Mouse (Mus musculus) hindbrain, embryonic 16.5 days (tissue): ENCODE measurements around the gene Eps8l3. TPM values are rescaled to one million over a fixed set of nuclear protein-coding genes. Genes with fewer than 3 reads are reported as not detected.

ENCODE experiments used
- ATAC-seq: fragments of 200-750 bp; cut with Nextera tagmentation; 2 replicates; pipeline ENCODE4 v1.8.0; 2017; ENCODE audit warnings: moderate TSS enrichment, moderate library complexity
- H3K27ac ChIP-seq: fragments of 300-500 bp; sonication (generic); 2 replicates; pipeline ENCODE4 v1.5.1; 2014; ENCODE audit warnings: low read depth, mild to moderate bottlenecking, control low read depth, low read length, moderate library complexity
- H3K27me3 ChIP-seq: fragments of 300-500 bp; sonication (generic); replicated peaks from 2 replicates; pipeline ENCODE4 v1.6.1; 2014; ENCODE audit warnings: low read length; ENCODE audit not compliant: control insufficient read depth, insufficient read depth
- H3K36me3 ChIP-seq: fragments of 300-500 bp; sonication (generic); 2 replicates; pipeline ENCODE4 v1.6.1; 2014; ENCODE audit warnings: mild to moderate bottlenecking, low read length, moderate library complexity, mixed read lengths; ENCODE audit not compliant: control insufficient read depth, insufficient read depth
- H3K4me1 ChIP-seq: fragments of 300-500 bp; sonication (generic); 2 replicates; pipeline ENCODE4 v1.6.1; 2014; ENCODE audit warnings: low read depth, low read length; ENCODE audit not compliant: control insufficient read depth, insufficient read depth
- H3K4me2 ChIP-seq: fragments of 300-500 bp; sonication (generic); 2 replicates; pipeline ENCODE4 v1.6.1; 2014; ENCODE audit warnings: mild to moderate bottlenecking, low read length, control low read depth, moderate library complexity
- H3K4me3 ChIP-seq: fragments of 300-500 bp; sonication (generic); 2 replicates; pipeline ENCODE4 v1.5.1; 2014; ENCODE audit warnings: mild to moderate bottlenecking, low read length, control low read depth, moderate library complexity
- H3K9ac ChIP-seq: fragments of 300-500 bp; sonication (generic); 2 replicates; pipeline ENCODE4 v1.6.1; 2014; ENCODE audit warnings: low read depth, mild to moderate bottlenecking, control low read depth, low read length, moderate library complexity
- H3K9me3 ChIP-seq: fragments of 300-500 bp; sonication (generic); 2 replicates; pipeline ENCODE4 v1.6.1; 2014; ENCODE audit warnings: mild to moderate bottlenecking, low read length, moderate library complexity; ENCODE audit not compliant: control insufficient read depth
- WGBS: fragments of 180-500 bp; shearing (Covaris S2); extraction: QIAGEN DNeasy Blood & Tissue Kit; methylation state at CpG from one replicate; pipeline ENCODE4 v1.1.7; 2014; 5-methylcytosine and 5-hydroxymethylcytosine counted together
- polyA plus RNA-seq: library from polyadenylated mRNA; unstranded; fragments of >200 nt; fragmentation: Nextera tagmentation; extraction: Ambion mirVana; gene quantifications from 2 replicates; pipeline ENCODE4 v1.2.1, GENCODE M21; 2015

The Eps8l3 gene
- polyA plus RNA-seq, 1 experiment from 2014 or later = not detected

GRCm38 (mm10) chr3:107931134-107931533 is 54.1 kb downstream of the Eps8l3 start:
- H3K9me3 ChIP-seq = no peaks in the 10 kb centered on the region
- H3K4me3 ChIP-seq = peak overlapping the region; percentile 26
- no peaks in the 10 kb centered on the region for H3K27me3 ChIP-seq
- 51% methylated on average over 2 of the region's 2 CpGs for WGBS
- H3K4me1 ChIP-seq = peaks cover 12% of the 10 kb centered on the region
- H3K4me2 ChIP-seq = peak overlapping the region; percentile 53
- no peaks in the 10 kb centered on the region for H3K36me3 ChIP-seq
- ATAC-seq = no peak
- peak overlapping the region; percentile 72 for H3K27ac ChIP-seq
- no peak overlapping the region; the same call in 1 of the 2 replicates for H3K9ac ChIP-seq

- Histone ChIP-seq H3K9ac (peak within 1 kb of the TSS; percentile 19; the same call in 1 of the 2 replicates), H3K4me3 (peak within 1 kb of the TSS; percentile 26), H3K4me1 (peaks cover 12% of the 10 kb centered on the region), H3K9me3 (no peaks in the 10 kb centered on the region), H3K4me2 (peak within 1 kb of the TSS; percentile 53), H3K36me3 (no peaks in the 10 kb centered on the region), H3K27ac (peak within 1 kb of the TSS; percentile 72), H3K27me3 (no peaks in the 10 kb centered on the region)
- ATAC-seq = peak; percentile 98
- 4% methylated on average over 10 of the region's 10 CpGs for WGBS
Observed at GRCm38 (mm10) chr3:107931670-107932069, 54.6 kb downstream of the Eps8l3 start, which contains the start of gene Gstm7. Gstm7 (minus strand) TSS chr3:107931817.

GRCm38 (mm10) chr3:107932128-107932527 is 55.1 kb downstream of the Eps8l3 start:
- Histone ChIP-seq H3K4me1 (peaks cover 12% of the 10 kb centered on the region), H3K9ac (no peak overlapping the region), H3K4me3 (no peak overlapping the region), H3K9me3 (no peaks in the 10 kb centered on the region), H3K27ac (0 out of 2 replicates have a peak overlapping the region, but pooled peaks have one; percentile 2), H3K36me3 (no peaks in the 10 kb centered on the region), H3K4me2 (no peak overlapping the region), H3K27me3 (no peaks in the 10 kb centered on the region)
- 71% methylated on average over 6 of the region's 6 CpGs for WGBS
- no peak for ATAC-seq

- H3K27me3 ChIP-seq = no peaks in the 10 kb centered on the region
- H3K4me1 ChIP-seq = peaks cover 12% of the 10 kb centered on the region
- H3K36me3 ChIP-seq = no peaks in the 10 kb centered on the region
- H3K9me3 ChIP-seq = no peaks in the 10 kb centered on the region
- H3K9ac ChIP-seq = no peak overlapping the region
- ATAC-seq = no peak
- WGBS = 89% methylated on average over 3 of the region's 3 CpGs
- no peak overlapping the region for H3K4me3 ChIP-seq
- no peak overlapping the region for H3K27ac ChIP-seq
- no peak overlapping the region for H3K4me2 ChIP-seq
Observed at GRCm38 (mm10) chr3:107935268-107935667, 58.2 kb downstream of the Eps8l3 start.

- 66% methylated on average over 3 of the region's 3 CpGs for WGBS
- H3K9ac ChIP-seq = no peak overlapping the region
- no peak overlapping the region for H3K4me2 ChIP-seq
- H3K36me3 ChIP-seq = no peaks in the 10 kb centered on the region
- no peak overlapping the region for H3K4me3 ChIP-seq
- H3K27me3 ChIP-seq = no peaks in the 10 kb centered on the region
- no peak for ATAC-seq
- H3K4me1 ChIP-seq = peaks cover 10% of the 10 kb centered on the region
- no peaks in the 10 kb centered on the region for H3K9me3 ChIP-seq
- H3K27ac ChIP-seq = no peak overlapping the region
Observed at GRCm38 (mm10) chr3:107935888-107936287, 58.9 kb downstream of the Eps8l3 start.

GRCm38 (mm10) chr3:107939403-107939802 is 62.4 kb downstream of the Eps8l3 start:
- ATAC-seq = 0 out of 2 replicates have a peak, but pooled peaks have one; percentile 9
- Histone ChIP-seq H3K4me1 (peaks cover 6% of the 10 kb centered on the region; the same call in 1 of the 2 replicates), H3K27ac (no peak overlapping the region), H3K9me3 (no peaks in the 10 kb centered on the region), H3K36me3 (no peaks in the 10 kb centered on the region), H3K4me2 (no peak overlapping the region), H3K4me3 (no peak overlapping the region), H3K9ac (no peak overlapping the region), H3K27me3 (no peaks in the 10 kb centered on the region)
- 47% methylated on average over 3 of the region's 3 CpGs for WGBS

- 43% methylated on average over 4 of the region's 4 CpGs for WGBS
- H3K9me3 ChIP-seq = no peaks in the 10 kb centered on the region
- peak; percentile 28; the same call in 1 of the 2 replicates for ATAC-seq
- H3K4me3 ChIP-seq = no peak overlapping the region
- H3K4me1 ChIP-seq = peaks cover 6% of the 10 kb centered on the region; the same call in 1 of the 2 replicates
- H3K9ac ChIP-seq = no peak overlapping the region
- no peak overlapping the region for H3K27ac ChIP-seq
- H3K27me3 ChIP-seq = no peaks in the 10 kb centered on the region
- H3K36me3 ChIP-seq = no peaks in the 10 kb centered on the region
- H3K4me2 ChIP-seq = no peak overlapping the region
Observed at GRCm38 (mm10) chr3:107939830-107940229, 62.8 kb downstream of the Eps8l3 start.

GRCm38 (mm10) chr3:107940524-107940923 is 63.5 kb downstream of the Eps8l3 start:
- no peaks in the 10 kb centered on the region for H3K27me3 ChIP-seq
- no peak overlapping the region for H3K4me2 ChIP-seq
- H3K36me3 ChIP-seq = no peaks in the 10 kb centered on the region
- no peak overlapping the region for H3K4me3 ChIP-seq
- peaks cover 6% of the 10 kb centered on the region; the same call in 1 of the 2 replicates for H3K4me1 ChIP-seq
- H3K9me3 ChIP-seq = no peaks in the 10 kb centered on the region
- no peak overlapping the region for H3K9ac ChIP-seq
- ATAC-seq = no peak
- no peak overlapping the region for H3K27ac ChIP-seq
- WGBS = 67% methylated on average over 7 of the region's 7 CpGs

- Histone ChIP-seq H3K36me3 (no peaks in the 10 kb centered on the region), H3K9me3 (no peaks in the 10 kb centered on the region), H3K9ac (no peak overlapping the region), H3K27me3 (no peaks in the 10 kb centered on the region), H3K4me2 (no peak overlapping the region), H3K4me1 (peaks cover 6% of the 10 kb centered on the region; the same call in 1 of the 2 replicates), H3K4me3 (no peak overlapping the region), H3K27ac (no peak overlapping the region)
- 51% methylated on average over 4 of the region's 4 CpGs for WGBS
- ATAC-seq = no peak
Observed at GRCm38 (mm10) chr3:107941261-107941660, 64.2 kb downstream of the Eps8l3 start.
